Mouse (Mus musculus): Measurements from ENCODE around the gene Sult1d1. TPM values are rescaled to one million over a fixed set of nuclear protein-coding genes. Genes with fewer than 3 reads are reported as not detected.

Gene Sult1d1
- not detected in 2 replicates for polyA plus RNA-seq (2015; fragmentation: Nextera tagmentation; extraction: Ambion mirVana)

DNA sequence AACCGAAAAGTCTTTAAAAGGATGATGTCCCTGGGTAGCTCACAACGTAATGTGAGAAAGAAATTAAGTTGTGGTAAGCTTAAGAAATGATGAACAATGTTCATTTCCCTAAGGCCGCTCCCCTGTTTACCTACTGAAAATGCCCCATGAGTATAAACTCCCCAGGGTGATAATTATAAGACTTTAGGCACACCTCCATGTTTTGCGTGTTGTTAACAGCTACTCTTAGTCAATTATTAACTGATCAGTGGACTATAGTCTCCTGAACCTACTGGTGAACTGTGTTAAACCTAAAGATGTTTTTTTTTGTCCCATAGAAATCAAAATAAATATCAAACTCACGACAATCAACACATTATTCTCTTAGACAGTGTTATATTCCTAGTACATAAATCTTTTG lies at the start of gene Sult1d1:
Gene Sult1d1 (minus strand): TSS at position 183 of the 400 bp plus-strand sequence.
- Histone ChIP-seq H3K27ac (no peak within 1 kb of the TSS), H3K9me3 (no peaks in the 10 kb centered on the region), H3K4me3 (no peak within 1 kb of the TSS), H3K4me1 (no peaks in the 10 kb centered on the region), H3K27me3 (no peaks in the 10 kb centered on the region), H3K36me3 (no peaks in the 10 kb centered on the region), H3K9ac (no peak within 1 kb of the TSS), H3K4me2 (no peak within 1 kb of the TSS)
- WGBS, result 73% methylated on average over 5 of the region's 5 CpGs
- no peak for ATAC-seq (ENCODE audit: insufficient number of reproducible peaks, low FRiP score, low TSS enrichment, low read depth)

DNA sequence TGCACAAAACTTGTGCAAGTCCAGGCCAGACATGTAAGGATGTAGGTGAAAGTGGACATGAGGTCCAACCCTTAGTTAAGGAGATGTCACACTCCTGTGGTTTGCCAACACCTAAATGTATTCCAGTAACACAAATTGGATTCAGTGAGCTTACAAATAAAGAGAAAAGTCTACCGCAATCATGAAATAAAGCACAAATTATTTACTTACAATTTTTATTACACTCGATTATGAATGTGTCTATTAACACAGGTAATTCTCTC lies 46.2 kb upstream of the Sult1d1 start:
- Histone ChIP-seq H3K9ac (no peak overlapping the region), H3K4me1 (no peaks in the 10 kb centered on the region), H3K27ac (no peak overlapping the region), H3K9me3 (no peaks in the 10 kb centered on the region), H3K36me3 (no peaks in the 10 kb centered on the region), H3K4me2 (no peak overlapping the region), H3K4me3 (no peak overlapping the region), H3K27me3 (no peaks in the 10 kb centered on the region)
- ATAC-seq (ENCODE audit: insufficient number of reproducible peaks, low FRiP score, low TSS enrichment, low read depth), result no peak
- 83% methylated on average over 2 of the region's 2 CpGs for WGBS

DNA sequence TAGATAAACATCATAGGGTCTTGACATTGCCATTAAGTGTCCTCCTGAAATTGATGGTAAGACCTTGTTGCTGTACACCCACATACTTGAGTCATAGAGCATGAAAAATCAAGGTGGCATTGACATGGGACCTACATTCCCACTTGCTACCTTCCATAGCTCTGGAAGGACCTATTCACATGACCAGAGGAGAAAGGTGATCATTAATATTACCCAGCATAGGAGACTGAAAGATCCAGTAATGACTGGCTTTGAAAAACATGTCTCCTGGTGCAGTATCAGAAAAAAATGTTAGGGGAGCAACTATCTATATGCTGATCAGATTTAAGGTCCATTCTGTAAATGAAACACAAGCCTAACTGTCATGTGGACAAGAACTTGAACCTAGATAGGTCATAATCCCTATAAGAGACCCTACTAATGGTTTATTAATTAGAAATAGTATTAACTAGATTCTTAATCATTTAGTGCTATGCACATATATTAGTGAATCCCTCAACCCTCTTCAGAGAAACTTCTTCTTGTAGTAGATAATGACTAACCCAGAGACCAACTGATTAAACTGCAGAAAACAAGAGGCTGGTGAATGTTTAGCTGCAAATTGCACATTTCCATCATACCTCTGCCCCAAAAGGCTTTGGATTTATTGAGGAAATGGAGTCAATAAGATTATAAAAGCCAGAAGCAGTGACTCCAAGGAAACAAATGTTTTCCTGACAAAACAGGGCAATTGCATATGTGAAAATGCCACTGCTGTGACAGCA lies 45.7 kb upstream of the Sult1d1 start:
- no peak overlapping the region for H3K4me3 ChIP-seq
- H3K9me3 ChIP-seq, result no peaks in the 10 kb centered on the region
- H3K27me3 ChIP-seq, result no peaks in the 10 kb centered on the region
- no peaks in the 10 kb centered on the region for H3K36me3 ChIP-seq
- H3K4me2 ChIP-seq, result no peak overlapping the region
- H3K27ac ChIP-seq, result no peak overlapping the region
- H3K9ac ChIP-seq, result no peak overlapping the region
- H3K4me1 ChIP-seq, result no peaks in the 10 kb centered on the region
- no peak for ATAC-seq (ENCODE audit: insufficient number of reproducible peaks, low FRiP score, low TSS enrichment, low read depth)

DNA sequence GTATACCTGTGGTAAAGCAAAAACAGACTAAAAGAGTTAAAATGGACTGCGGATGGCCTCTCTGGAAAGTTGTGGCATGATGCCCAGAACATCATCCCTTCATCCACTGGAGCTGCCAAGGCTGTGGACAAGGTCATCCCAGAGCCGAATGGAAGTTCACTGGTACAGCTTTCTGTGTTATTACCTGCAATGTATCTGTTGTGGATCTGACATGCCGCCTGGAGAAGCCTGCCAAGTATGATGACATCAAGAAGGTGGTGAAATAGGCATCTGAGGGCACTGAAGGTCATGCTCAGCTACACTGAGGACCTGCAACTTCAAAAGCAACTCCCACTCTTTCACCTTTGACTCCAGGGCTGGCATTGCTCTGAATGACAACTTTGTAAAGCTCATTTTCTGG lies 32.2 kb upstream of the Sult1d1 start:
- WGBS, result 62% methylated on average over 3 of the region's 3 CpGs

DNA sequence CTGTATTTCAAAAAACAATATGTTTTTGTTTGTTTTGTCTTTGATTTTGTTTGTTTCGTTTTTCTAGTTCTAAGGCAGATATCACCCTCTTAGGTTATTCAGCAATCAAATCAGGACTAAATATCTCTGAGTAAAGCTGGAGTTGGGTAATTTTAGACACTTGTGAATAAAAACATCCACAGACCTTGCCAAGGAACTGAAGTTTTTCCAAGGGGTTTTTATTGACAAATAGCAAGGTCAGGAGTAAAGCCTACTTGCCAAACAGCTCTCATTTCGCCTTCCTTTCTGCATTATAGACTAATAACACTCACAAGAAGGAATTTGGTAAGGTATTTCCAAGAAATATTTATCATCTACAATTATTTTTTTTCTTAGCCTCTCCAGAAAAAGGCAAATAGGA lies 29.1 kb upstream of the Sult1d1 start:
- no peak overlapping the region for H3K27ac ChIP-seq
- H3K9me3 ChIP-seq, result no peaks in the 10 kb centered on the region
- no peaks in the 10 kb centered on the region for H3K4me1 ChIP-seq
- no peaks in the 10 kb centered on the region for H3K36me3 ChIP-seq
- H3K27me3 ChIP-seq, result no peaks in the 10 kb centered on the region
- ATAC-seq (ENCODE audit: insufficient number of reproducible peaks, low FRiP score, low TSS enrichment, low read depth), result no peak
- no peak overlapping the region for H3K4me3 ChIP-seq
- no peak overlapping the region for H3K4me2 ChIP-seq
- H3K9ac ChIP-seq, result no peak overlapping the region
- WGBS, result 64% methylated on average over 2 of the region's 2 CpGs

More for the DNA sequence above, 32.2 kb upstream of the Sult1d1 start:
- Histone ChIP-seq H3K27ac (no peak overlapping the region), H3K36me3 (no peaks in the 10 kb centered on the region), H3K4me1 (no peaks in the 10 kb centered on the region), H3K27me3 (no peaks in the 10 kb centered on the region), H3K9ac (no peak overlapping the region), H3K9me3 (no peaks in the 10 kb centered on the region), H3K4me3 (no peak overlapping the region), H3K4me2 (no peak overlapping the region)
- ATAC-seq (ENCODE audit: insufficient number of reproducible peaks, low FRiP score, low TSS enrichment, low read depth), result no peak

DNA sequence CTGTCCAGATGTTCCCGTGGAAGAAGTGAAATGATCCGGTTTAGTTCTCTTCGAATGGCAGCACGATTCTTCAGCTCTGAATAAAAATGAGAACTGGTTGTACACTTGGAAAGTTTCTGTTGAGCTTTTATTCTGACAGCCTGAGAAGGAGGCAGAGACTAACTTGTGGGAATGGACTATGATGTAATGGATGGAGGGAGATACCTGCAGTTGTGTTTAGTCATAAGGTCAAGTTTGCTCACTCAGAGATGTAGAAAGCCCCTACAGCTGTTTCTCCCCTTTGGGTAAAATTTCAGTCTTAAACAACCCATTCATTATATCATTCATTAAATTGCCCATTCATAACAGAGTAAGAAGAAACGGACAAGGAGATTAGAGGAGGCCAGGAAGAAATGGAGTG lies 22.7 kb upstream of the Sult1d1 start, which contains the start of gene Sult1e1:
Gene Sult1e1 (minus strand): TSS at position 101 of the 400 bp plus-strand sequence.
- Histone ChIP-seq H3K9ac (no peak within 1 kb of the TSS), H3K27ac (no peak within 1 kb of the TSS), H3K4me3 (no peak within 1 kb of the TSS), H3K36me3 (no peaks in the 10 kb centered on the region), H3K4me1 (no peaks in the 10 kb centered on the region), H3K4me2 (no peak within 1 kb of the TSS), H3K9me3 (no peaks in the 10 kb centered on the region), H3K27me3 (no peaks in the 10 kb centered on the region)
- 74% methylated on average over 5 of the region's 5 CpGs for WGBS
- no peak for ATAC-seq (ENCODE audit: insufficient number of reproducible peaks, low FRiP score, low TSS enrichment, low read depth)

DNA sequence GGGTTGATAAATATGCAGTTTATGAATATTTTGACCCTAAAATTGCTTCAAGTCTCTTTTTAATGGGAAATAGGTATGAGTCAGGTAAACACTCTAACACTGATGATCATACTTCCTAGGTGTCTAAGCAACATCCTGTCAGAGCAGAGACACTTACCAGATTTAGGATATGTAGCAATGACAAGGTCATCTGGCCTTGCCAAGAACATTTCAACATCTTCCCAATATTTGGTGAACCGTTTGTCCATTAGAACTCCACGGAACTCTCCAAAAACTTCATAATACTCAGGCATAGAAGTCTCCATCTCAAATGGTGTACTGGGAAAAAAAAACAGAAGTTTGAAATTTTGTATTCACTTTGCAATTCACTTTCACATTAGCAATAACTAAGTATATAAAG lies 21.1 kb upstream of the Sult1d1 start:
- 87% methylated on average over 2 of the region's 2 CpGs for WGBS
- no peaks in the 10 kb centered on the region for H3K36me3 ChIP-seq
- ATAC-seq (ENCODE audit: insufficient number of reproducible peaks, low FRiP score, low TSS enrichment, low read depth), result no peak

DNA sequence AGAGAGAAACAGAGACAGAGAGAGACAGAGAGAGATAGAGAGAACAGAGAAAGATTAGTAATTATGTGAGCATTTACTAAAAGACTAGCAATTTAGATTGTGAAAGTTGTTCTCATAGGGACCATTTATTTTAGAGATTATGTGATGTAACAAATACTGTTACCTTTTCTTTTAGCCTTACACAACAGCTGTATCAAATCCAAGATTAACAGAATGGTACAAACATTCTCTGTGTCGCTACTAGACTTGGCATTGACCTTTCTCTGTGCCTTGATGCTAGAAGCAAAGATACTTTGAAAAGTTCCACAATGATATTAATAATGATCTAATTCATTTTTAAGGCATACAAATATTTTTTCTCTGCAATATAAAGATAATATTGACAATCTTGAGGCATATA lies 11.6 kb upstream of the Sult1d1 start:
- Histone ChIP-seq H3K27ac (no peak overlapping the region), H3K27me3 (no peaks in the 10 kb centered on the region), H3K9ac (no peak overlapping the region), H3K4me2 (no peak overlapping the region), H3K9me3 (no peaks in the 10 kb centered on the region), H3K4me3 (no peak overlapping the region), H3K36me3 (no peaks in the 10 kb centered on the region), H3K4me1 (no peaks in the 10 kb centered on the region)
- 73% methylated on average over 1 of the region's 1 CpGs for WGBS
- ATAC-seq (ENCODE audit: insufficient number of reproducible peaks, low FRiP score, low TSS enrichment, low read depth), result no peak

More for the DNA sequence above, 21.1 kb upstream of the Sult1d1 start:
- Histone ChIP-seq H3K9me3 (no peaks in the 10 kb centered on the region), H3K4me3 (no peak overlapping the region), H3K27me3 (no peaks in the 10 kb centered on the region), H3K9ac (no peak overlapping the region), H3K4me1 (no peaks in the 10 kb centered on the region), H3K4me2 (no peak overlapping the region), H3K27ac (no peak overlapping the region)

DNA sequence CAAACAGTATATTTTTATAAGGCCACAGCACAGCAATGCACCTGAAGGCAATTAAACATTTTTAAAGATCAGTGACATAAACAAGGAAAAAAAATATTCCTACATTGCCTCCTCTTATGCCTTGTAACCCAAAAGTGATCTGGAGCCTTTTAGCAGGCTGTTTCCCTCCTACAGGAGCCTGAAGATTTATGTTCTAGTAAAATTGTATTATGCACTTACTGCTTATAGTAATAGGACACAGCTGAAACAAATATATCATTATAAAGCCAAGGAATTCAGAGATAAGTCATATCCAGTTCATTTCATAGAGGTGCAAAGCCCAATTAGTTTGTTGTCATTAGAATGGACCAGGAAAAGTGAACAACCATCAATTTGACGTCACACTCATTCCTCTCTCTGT lies 5.3 kb upstream of the Sult1d1 start:
- no peaks in the 10 kb centered on the region for H3K9me3 ChIP-seq
- no peak overlapping the region for H3K4me3 ChIP-seq
- H3K27me3 ChIP-seq, result no peaks in the 10 kb centered on the region
- no peaks in the 10 kb centered on the region for H3K4me1 ChIP-seq
- no peak overlapping the region for H3K27ac ChIP-seq
- 15% methylated on average over 1 of the region's 1 CpGs for WGBS
- H3K4me2 ChIP-seq, result no peak overlapping the region
- ATAC-seq (ENCODE audit: insufficient number of reproducible peaks, low FRiP score, low TSS enrichment, low read depth), result no peak
- no peaks in the 10 kb centered on the region for H3K36me3 ChIP-seq
- no peak overlapping the region for H3K9ac ChIP-seq

DNA sequence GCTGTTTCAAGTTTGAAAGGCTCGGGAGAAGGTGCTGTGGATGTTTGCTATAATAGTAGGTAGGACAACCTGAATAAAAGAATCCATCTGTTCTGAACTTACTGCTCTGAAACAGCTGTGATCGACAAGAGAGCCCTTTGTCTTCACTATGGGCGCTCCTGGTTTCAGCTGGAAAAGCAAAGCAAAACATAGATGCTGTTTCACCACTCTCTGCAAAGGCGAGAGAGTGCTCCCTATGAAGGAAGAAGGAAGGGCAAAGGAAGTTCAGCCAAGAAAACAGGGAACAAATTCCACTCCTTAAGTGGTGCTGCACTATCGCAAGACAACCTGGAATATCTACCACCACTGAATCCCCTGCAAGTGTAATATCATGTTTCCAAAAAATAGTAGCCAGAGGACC lies 4.7 kb upstream of the Sult1d1 start:
- H3K9ac ChIP-seq, result no peak overlapping the region
- ATAC-seq (ENCODE audit: insufficient number of reproducible peaks, low FRiP score, low TSS enrichment, low read depth), result no peak
- peak overlapping the region; percentile 10; the same call in 1 of the 2 replicates for H3K4me2 ChIP-seq
- H3K9me3 ChIP-seq, result no peaks in the 10 kb centered on the region
- H3K27ac ChIP-seq, result no peak overlapping the region
- no peaks in the 10 kb centered on the region for H3K36me3 ChIP-seq
- H3K4me1 ChIP-seq, result no peaks in the 10 kb centered on the region
- 26% methylated on average over 5 of the region's 5 CpGs for WGBS
- H3K4me3 ChIP-seq, result no peak overlapping the region
- no peaks in the 10 kb centered on the region for H3K27me3 ChIP-seq

DNA sequence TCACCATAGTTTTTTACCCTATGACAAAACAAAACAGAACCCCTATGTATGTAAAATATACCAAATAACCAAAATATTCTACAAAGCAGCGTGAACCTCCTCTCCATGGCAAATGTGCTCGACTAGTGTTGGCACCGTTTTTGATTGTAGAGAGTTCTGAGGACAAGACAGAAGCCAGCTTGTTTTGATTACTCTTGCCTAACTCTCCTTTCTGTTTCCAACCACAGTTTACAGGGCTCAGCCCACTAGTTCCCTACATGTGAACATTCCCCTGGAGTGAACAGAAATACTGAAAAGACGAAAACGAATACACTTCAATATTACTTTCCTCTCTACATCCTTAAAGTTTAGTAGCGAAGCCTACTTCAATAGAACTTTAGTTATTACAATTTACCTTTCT lies 4.0 kb upstream of the Sult1d1 start:
- H3K27ac ChIP-seq, result no peak overlapping the region
- no peaks in the 10 kb centered on the region for H3K27me3 ChIP-seq
- H3K36me3 ChIP-seq, result no peaks in the 10 kb centered on the region
- no peak overlapping the region for H3K4me3 ChIP-seq
- H3K9me3 ChIP-seq, result no peaks in the 10 kb centered on the region
- 51% methylated on average over 6 of the region's 6 CpGs for WGBS
- H3K4me1 ChIP-seq, result no peaks in the 10 kb centered on the region
- H3K4me2 ChIP-seq, result no peak overlapping the region
- no peak for ATAC-seq (ENCODE audit: insufficient number of reproducible peaks, low FRiP score, low TSS enrichment, low read depth)
- H3K9ac ChIP-seq, result no peak overlapping the region

DNA sequence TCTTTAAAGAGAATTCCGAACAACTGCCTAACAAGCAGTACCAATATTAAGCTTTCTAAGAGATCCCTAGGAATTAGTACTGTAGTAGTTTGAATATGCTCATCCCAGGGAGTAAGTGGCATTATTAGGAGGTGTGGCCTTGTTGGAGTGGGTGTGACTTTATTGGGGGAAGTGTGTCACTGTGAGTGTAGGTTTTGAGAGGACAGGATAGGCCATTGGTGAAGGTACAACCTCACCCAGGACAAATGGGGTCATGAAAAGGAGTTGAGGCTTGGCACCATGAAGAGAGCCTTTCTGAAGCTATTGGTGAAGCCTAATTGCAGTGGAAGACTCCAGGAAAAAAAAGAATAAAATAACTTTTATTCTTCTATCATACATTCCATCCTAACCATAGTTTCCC lies 1.5 kb downstream of the Sult1d1 start:
- Histone ChIP-seq H3K9me3 (no peaks in the 10 kb centered on the region), H3K27me3 (no peaks in the 10 kb centered on the region), H3K4me1 (no peaks in the 10 kb centered on the region), H3K4me2 (no peak overlapping the region), H3K27ac (no peak overlapping the region), H3K4me3 (no peak overlapping the region), H3K36me3 (no peaks in the 10 kb centered on the region), H3K9ac (no peak overlapping the region)
- no peak for ATAC-seq (ENCODE audit: insufficient number of reproducible peaks, low FRiP score, low TSS enrichment, low read depth)
- 79% methylated on average over 1 of the region's 1 CpGs for WGBS

DNA sequence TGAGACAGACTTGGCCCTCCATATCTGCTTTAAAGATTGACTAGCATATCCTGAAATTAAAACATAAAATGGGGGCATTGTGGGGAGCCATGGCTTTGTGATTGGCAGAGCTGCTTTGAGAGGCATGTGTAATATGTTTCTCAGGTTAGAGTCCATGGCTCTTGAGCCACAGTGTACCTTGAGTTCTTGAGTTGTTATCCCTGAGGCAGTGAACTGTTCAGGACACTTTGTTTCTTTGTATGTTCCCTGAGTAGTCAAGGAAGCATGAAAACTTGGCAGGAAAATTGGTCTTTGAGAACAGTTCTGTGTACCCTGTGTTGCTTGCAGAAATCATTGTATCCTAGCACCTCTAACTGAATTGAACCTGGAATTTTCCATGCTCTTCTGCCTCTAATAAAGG lies 5.9 kb downstream of the Sult1d1 start:
- Histone ChIP-seq H3K4me2 (no peak overlapping the region), H3K9ac (no peak overlapping the region), H3K9me3 (no peaks in the 10 kb centered on the region), H3K4me1 (no peaks in the 10 kb centered on the region), H3K27me3 (no peaks in the 10 kb centered on the region), H3K27ac (no peak overlapping the region), H3K4me3 (no peak overlapping the region), H3K36me3 (no peaks in the 10 kb centered on the region)
- ATAC-seq (ENCODE audit: insufficient number of reproducible peaks, low FRiP score, low TSS enrichment, low read depth), result no peak
